Mouse (Mus musculus) liver, embryonic 14.5 days (tissue): ENCODE measurements around the gene Mpdz. TPM values are rescaled to one million over a fixed set of nuclear protein-coding genes. Genes with fewer than 3 reads are reported as not detected.

Experiments
- ATAC-seq: fragments of 200-750 bp; cut with Nextera tagmentation; 2 replicates; pipeline ENCODE4 v1.8.0; 2017; ENCODE audit warnings: moderate number of reproducible peaks, mild to moderate bottlenecking, moderate library complexity; ENCODE audit not compliant: insufficient read depth
- DNase-seq, 3 experiments: peaks; one replicate each; pipeline ENCODE4 v3.0.0-alpha.2; 2012 to 2013; ENCODE audit warnings: low read depth in 3 of 3, low spot score in 3 of 3
- H3K27ac ChIP-seq: fragments of 300-500 bp; sonication (generic); 2 replicates; pipeline ENCODE4 v1.5.1; 2014; ENCODE audit warnings: moderate library complexity, mild to moderate bottlenecking, control low read depth, inconsistent platforms
- H3K27me3 ChIP-seq: fragments of 300-500 bp; sonication (generic); 2 replicates; pipeline ENCODE4 v1.6.1; 2014; ENCODE audit warnings: mild to moderate bottlenecking, low read length, moderate library complexity; ENCODE audit not compliant: control insufficient read depth, insufficient read depth
- H3K36me3 ChIP-seq: fragments of 300-500 bp; sonication (generic); replicated peaks from 2 replicates; pipeline ENCODE4 v1.6.1; 2014; ENCODE audit warnings: low read depth; ENCODE audit not compliant: control insufficient read depth, insufficient read depth
- H3K4me1 ChIP-seq, 2 experiments: fragments of 200-500 bp in 1 of 2; fragments of 300-500 bp in 1 of 2; sonication (generic) in 1 of 2; replicated peaks; 2 replicates each; pipeline ENCODE4 v1.6.1; 2012 to 2014; ENCODE audit warnings: antibody characterized with exemption in 1 of 2, inconsistent platforms in 1 of 2, low read length in 1 of 2; ENCODE audit not compliant: control insufficient read depth in 2 of 2, insufficient read depth in 2 of 2
- H3K4me2 ChIP-seq: fragments of 300-500 bp; sonication (generic); 2 replicates; pipeline ENCODE4 v1.6.1; 2014; ENCODE audit warnings: low read depth, mild to moderate bottlenecking, control low read depth, moderate library complexity
- H3K4me3 ChIP-seq, 2 experiments: fragments of 200-500 bp in 1 of 2; fragments of 300-500 bp in 1 of 2; sonication (generic) in 1 of 2; 2 replicates each; pipeline ENCODE4 v1.5.1; 2012 to 2014; ENCODE audit warnings: low read depth in 2 of 2, low read length in 2 of 2, mild to moderate bottlenecking in 2 of 2, control low read depth in 1 of 2, inconsistent platforms in 1 of 2, moderate library complexity in 1 of 2; ENCODE audit not compliant: insufficient read depth in 1 of 2
- H3K9ac ChIP-seq: fragments of 300-500 bp; sonication (generic); replicated peaks from 2 replicates; pipeline ENCODE4 v1.6.1; 2014; ENCODE audit warnings: mild to moderate bottlenecking, control low read depth, moderate library complexity
- H3K9me3 ChIP-seq: fragments of 300-500 bp; sonication (generic); 2 replicates; pipeline ENCODE4 v1.6.1; 2016; ENCODE audit warnings: low read length, mixed read lengths; ENCODE audit not compliant: control insufficient read depth
- CTCF ChIP-seq: IDR thresholded peaks from 2 replicates; pipeline ENCODE4 v1.5.1; 2016; ENCODE audit warnings: antibody characterized with exemption, low read depth, control low read depth
- EP300 ChIP-seq: IDR thresholded peaks from 2 replicates; pipeline ENCODE4 v1.6.1; 2016; ENCODE audit warnings: antibody characterized with exemption, low read depth
- WGBS: fragments of 180-500 bp; shearing (Covaris S2); extraction: QIAGEN DNeasy Blood & Tissue Kit; methylation state at CpG from one replicate; pipeline ENCODE4 v1.1.7; 2014; ENCODE audit not compliant: insufficient replicate concordance; 5-methylcytosine and 5-hydroxymethylcytosine counted together
- polyA plus RNA-seq, 2 experiments: library from polyadenylated mRNA; depleted of rRNA in 1 of 2; stranded (reverse) in 1 of 2; unstranded in 1 of 2; fragments of >200 nt; fragmentation: Nextera tagmentation in 1 of 2; extraction: Ambion mirVana in 1 of 2; gene quantifications; 2 replicates each; pipeline versions ENCODE4 v1.2.1 to v1.2.3; 2012 to 2014

Gene Mpdz
- polyA plus RNA-seq (2012; rRNA removed) (2.1 and 2.3 TPM in 2 replicates), polyA plus RNA-seq (2014; fragmentation: Nextera tagmentation; extraction: Ambion mirVana) (1.7 TPM in 2 replicates)

- peak within 1 kb of the TSS; percentile 58 for H3K4me2 ChIP-seq
- no peak for TF ChIP-seq CTCF
- no peak for TF ChIP-seq EP300
- H3K27ac ChIP-seq, result no peak within 1 kb of the TSS
- H3K27me3 ChIP-seq, result peaks cover 7% of the 10 kb centered on the region
- no peaks in the 10 kb centered on the region for H3K36me3 ChIP-seq
- H3K9ac ChIP-seq, result peak within 1 kb of the TSS; percentile 28; the same call in 1 of the 2 replicates
- H3K4me3 ChIP-seq, result peak within 1 kb of the TSS; percentile 51 to 54
- under 1% methylated on average over 84 of the region's 97 CpGs for WGBS
- H3K4me1 ChIP-seq, result 0 out of 4 replicates have a peak, but pooled peaks cover 0 to 4% of the 10 kb centered on the region in 2 experiments
- DNase-seq, result no peak
- H3K9me3 ChIP-seq, result no peaks in the 10 kb centered on the region
- ATAC-seq, result peak; percentile 66
These were observed at the start of gene Mpdz for GRCm38 (mm10) chr4:81442078-81442981. Gene Mpdz (minus strand): TSS chr4:81442815.

GRCm38 (mm10) chr4:81490556-81490955 lies 47.9 kb upstream of the Mpdz start:
- H3K27ac ChIP-seq, result no peak overlapping the region
- no peak for DNase-seq
- no peak overlapping the region for H3K9ac ChIP-seq
- H3K4me1 ChIP-seq, result no peaks in the 10 kb centered on the region
- TF ChIP-seq EP300 (no peak), CTCF (no peak)
- H3K27me3 ChIP-seq, result no peaks in the 10 kb centered on the region
- no peaks in the 10 kb centered on the region for H3K9me3 ChIP-seq
- no peaks in the 10 kb centered on the region for H3K36me3 ChIP-seq
- no peak for ATAC-seq
- no peak overlapping the region for H3K4me3 ChIP-seq
- 55% methylated on average over 2 of the region's 2 CpGs for WGBS
- H3K4me2 ChIP-seq, result no peak overlapping the region

- 62% methylated on average over 7 of the region's 7 CpGs for WGBS
- TF ChIP-seq EP300 (no peak), CTCF (no peak)
These were observed 42.0 kb upstream of the Mpdz start for GRCm38 (mm10) chr4:81484603-81485002.

GRCm38 (mm10) chr4:81483887-81484602 lies 41.4 kb upstream of the Mpdz start:
- Histone ChIP-seq H3K9me3 (no peaks in the 10 kb centered on the region), H3K36me3 (no peaks in the 10 kb centered on the region), H3K4me2 (no peak overlapping the region), H3K4me3 (no peak overlapping the region), H3K27ac (no peak overlapping the region), H3K9ac (no peak overlapping the region), H3K4me1 (no peaks in the 10 kb centered on the region), H3K27me3 (no peaks in the 10 kb centered on the region)
- TF ChIP-seq EP300 (no peak), CTCF (no peak)
- no peak for DNase-seq
- WGBS, result 72% methylated on average over 18 of the region's 18 CpGs
- ATAC-seq, result no peak

More at GRCm38 (mm10) chr4:81484603-81485002, 42.0 kb upstream of the Mpdz start:
- no peaks in the 10 kb centered on the region for H3K9me3 ChIP-seq
- H3K27ac ChIP-seq, result no peak overlapping the region
- H3K4me3 ChIP-seq, result no peak overlapping the region
- DNase-seq (no peak), ATAC-seq (no peak)
- no peak overlapping the region for H3K4me2 ChIP-seq
- no peaks in the 10 kb centered on the region for H3K4me1 ChIP-seq
- no peaks in the 10 kb centered on the region for H3K36me3 ChIP-seq
- H3K27me3 ChIP-seq, result no peaks in the 10 kb centered on the region
- no peak overlapping the region for H3K9ac ChIP-seq

GRCm38 (mm10) chr4:81483159-81483558 lies 40.5 kb upstream of the Mpdz start:
- no peak for TF ChIP-seq CTCF
- no peak for TF ChIP-seq EP300
- Histone ChIP-seq H3K4me2 (no peak overlapping the region), H3K9ac (no peak overlapping the region), H3K4me3 (no peak overlapping the region), H3K4me1 (no peaks in the 10 kb centered on the region), H3K36me3 (no peaks in the 10 kb centered on the region), H3K27me3 (no peaks in the 10 kb centered on the region), H3K27ac (no peak overlapping the region), H3K9me3 (no peaks in the 10 kb centered on the region)
- no peak for DNase-seq
- ATAC-seq, result no peak
- 29% methylated on average over 6 of the region's 6 CpGs for WGBS
